Mouse (Mus musculus) thymus, adult 2 months (tissue): ENCODE measurements around the gene Gm10271. TPM values are rescaled to one million over a fixed set of nuclear protein-coding genes. Genes with fewer than 3 reads are reported as not detected.

Experiments
- DNase-seq: peaks from one replicate; pipeline ENCODE4 v3.0.0; 2021
- H3K27ac ChIP-seq: fragments of 200-500 bp; 2 replicates; pipeline ENCODE4 v1.5.1; 2012; ENCODE audit warnings: low read length, control low read depth; ENCODE audit not compliant: control insufficient read depth, insufficient read depth
- H3K27me3 ChIP-seq: fragments of 200-500 bp; 2 replicates; pipeline ENCODE4 v1.6.1; 2012; ENCODE audit warnings: mild to moderate bottlenecking, low read length, moderate library complexity, mixed read lengths; ENCODE audit not compliant: control insufficient read depth, insufficient read depth
- H3K36me3 ChIP-seq: fragments of 200-500 bp; 2 replicates; pipeline ENCODE4 v1.6.1; 2012; ENCODE audit warnings: mild to moderate bottlenecking, low read length, moderate library complexity; ENCODE audit not compliant: control insufficient read depth, insufficient read depth
- H3K4me1 ChIP-seq: fragments of 200-500 bp; replicated peaks from 2 replicates; pipeline ENCODE4 v1.6.1; 2012; ENCODE audit warnings: low read length; ENCODE audit not compliant: control insufficient read depth, insufficient read depth
- H3K4me3 ChIP-seq: fragments of 200-500 bp; 2 replicates; pipeline ENCODE4 v1.5.1; 2012; ENCODE audit warnings: mild to moderate bottlenecking, low read length, control low read depth, moderate library complexity; ENCODE audit not compliant: control insufficient read depth, insufficient read depth
- CTCF ChIP-seq: fragments of 200-500 bp; IDR thresholded peaks from 2 replicates; pipeline ENCODE4 v1.5.1; 2012; ENCODE audit warnings: mild to moderate bottlenecking, control low read depth, low read length, moderate library complexity, borderline replicate concordance; ENCODE audit not compliant: control insufficient read depth, poor library complexity, insufficient read depth; ENCODE audit errors: extremely low read depth
- POLR2A ChIP-seq: fragments of 200-500 bp; IDR thresholded peaks from 2 replicates; pipeline ENCODE4 v1.6.1; 2012; ENCODE audit warnings: mild to moderate bottlenecking, low read length, control low read depth, moderate library complexity; ENCODE audit not compliant: control insufficient read depth, poor library complexity, insufficient read depth; ENCODE audit errors: extremely low read depth
- WGBS: fragments of 180-500 bp; shearing (Covaris S2); methylation state at CpG from one replicate; pipeline ENCODE4 v1.1.7; 2018; 5-methylcytosine and 5-hydroxymethylcytosine counted together
- polyA plus RNA-seq: library from polyadenylated mRNA; depleted of rRNA; stranded (reverse); fragments of >200 nt; gene quantifications from 2 replicates; pipeline ENCODE4 v1.2.3, GENCODE M21; 2012

The Gm10271 gene
- polyA plus RNA-seq, 1 experiment, result not detected

- peaks cover 3% of the 10 kb centered on the region; the same call in 1 of the 2 replicates for H3K36me3 ChIP-seq
- 0 out of 2 replicates have a peak overlapping the region, but pooled peaks have one; percentile 6 for H3K4me3 ChIP-seq
- no peak for DNase-seq
- no peak for TF ChIP-seq CTCF
- TF ChIP-seq POLR2A, result no peak
- WGBS, result 67% methylated on average over 15 of the region's 15 CpGs
- no peaks in the 10 kb centered on the region for H3K27me3 ChIP-seq
- peaks cover 29% of the 10 kb centered on the region for H3K4me1 ChIP-seq
- H3K27ac ChIP-seq, result peak overlapping the region; percentile 75
Observed at GRCm38 (mm10) chr10:116931497-116932179, 40.8 kb downstream of the Gm10271 start.

GRCm38 (mm10) chr10:116930936-116931335, 41.5 kb downstream of the Gm10271 start:
- no peak for TF ChIP-seq CTCF
- no peak for TF ChIP-seq POLR2A
- 0 out of 2 replicates have a peak overlapping the region, but pooled peaks have one; percentile 6 for H3K4me3 ChIP-seq
- peak overlapping the region; percentile 82 for H3K27ac ChIP-seq
- H3K27me3 ChIP-seq, result no peaks in the 10 kb centered on the region
- 10% methylated on average over 6 of the region's 7 CpGs for WGBS
- peaks cover 3% of the 10 kb centered on the region; the same call in 1 of the 2 replicates for H3K36me3 ChIP-seq
- H3K4me1 ChIP-seq, result peaks cover 29% of the 10 kb centered on the region
- DNase-seq, result peak; percentile 47

GRCm38 (mm10) chr10:116930506-116930905, 41.9 kb downstream of the Gm10271 start:
- peak overlapping the region; percentile 82 for H3K27ac ChIP-seq
- no peaks in the 10 kb centered on the region for H3K27me3 ChIP-seq
- TF ChIP-seq CTCF (no peak), POLR2A (no peak)
- no peak overlapping the region for H3K4me3 ChIP-seq
- H3K36me3 ChIP-seq, result peaks cover 3% of the 10 kb centered on the region; the same call in 1 of the 2 replicates
- H3K4me1 ChIP-seq, result peaks cover 29% of the 10 kb centered on the region
- DNase-seq, result peak; percentile 56
- 14% methylated on average over 7 of the region's 7 CpGs for WGBS

GRCm38 (mm10) chr10:116928826-116929225, 43.6 kb downstream of the Gm10271 start:
- WGBS, result 97% methylated on average over 3 of the region's 3 CpGs
- H3K27ac ChIP-seq, result no peak overlapping the region
- no peaks in the 10 kb centered on the region for H3K27me3 ChIP-seq
- peaks cover 3% of the 10 kb centered on the region; the same call in 1 of the 2 replicates for H3K36me3 ChIP-seq
- peaks cover 31% of the 10 kb centered on the region for H3K4me1 ChIP-seq
- H3K4me3 ChIP-seq, result no peak overlapping the region
- DNase-seq, result no peak
- TF ChIP-seq POLR2A (no peak), CTCF (no peak)

- TF ChIP-seq POLR2A (no peak), CTCF (no peak)
- DNase-seq, result no peak
- WGBS, result 81% methylated on average over 11 of the region's 11 CpGs
- Histone ChIP-seq H3K4me1 (peaks cover 35% of the 10 kb centered on the region), H3K36me3 (0 out of 2 replicates have a peak, but pooled peaks cover 3% of the 10 kb centered on the region), H3K4me3 (no peak overlapping the region), H3K27me3 (no peaks in the 10 kb centered on the region), H3K27ac (no peak overlapping the region)
Observed at GRCm38 (mm10) chr10:116926428-116927113, 45.8 kb downstream of the Gm10271 start.

GRCm38 (mm10) chr10:116923651-116924495, 48.5 kb downstream of the Gm10271 start:
- 87% methylated on average over 19 of the region's 19 CpGs for WGBS
- no peak overlapping the region for H3K27ac ChIP-seq
- no peak for DNase-seq
- no peaks in the 10 kb centered on the region for H3K27me3 ChIP-seq
- H3K4me3 ChIP-seq, result no peak overlapping the region
- H3K36me3 ChIP-seq, result 0 out of 2 replicates have a peak, but pooled peaks cover 3% of the 10 kb centered on the region
- H3K4me1 ChIP-seq, result peaks cover 38% of the 10 kb centered on the region
- no peak for TF ChIP-seq POLR2A
- TF ChIP-seq CTCF, result no peak
